Mouse (Mus musculus) CD4-positive, CD25-positive, alpha-beta regulatory T cell, adult 4 months (primary cell): ENCODE results near the gene Rasgef1b. TPM values are rescaled to one million over a fixed set of nuclear protein-coding genes. Genes with fewer than 3 reads are reported as not detected.
A peak's percentile ranks its signal among the peaks of the same experiment; 100 is the strongest.
"Not testable (repeated sequence)": the region's sequence is repeated elsewhere in the genome, so short reads cannot be mapped to it uniquely, and the experiment has no call there.

Experiments used
- ATAC-seq: one replicate; pipeline ENCODE4 v1.8.0; 2017
- polyA plus RNA-seq, 2 experiments: library from polyadenylated mRNA; unstranded; fragments of 100-300 nt; shearing (Covaris generic); gene quantifications; one replicate each; pipeline ENCODE4 v1.2.1; 2017

The Rasgef1b gene
- polyA plus RNA-seq, 2 experiments from 2014 or later, result 1.5 to 4.1 TPM

- no peak for ATAC-seq
Measured at GRCm38 (mm10) chr5:99240501-99240900, 488.4 kb downstream of the Rasgef1b start.

DNA sequence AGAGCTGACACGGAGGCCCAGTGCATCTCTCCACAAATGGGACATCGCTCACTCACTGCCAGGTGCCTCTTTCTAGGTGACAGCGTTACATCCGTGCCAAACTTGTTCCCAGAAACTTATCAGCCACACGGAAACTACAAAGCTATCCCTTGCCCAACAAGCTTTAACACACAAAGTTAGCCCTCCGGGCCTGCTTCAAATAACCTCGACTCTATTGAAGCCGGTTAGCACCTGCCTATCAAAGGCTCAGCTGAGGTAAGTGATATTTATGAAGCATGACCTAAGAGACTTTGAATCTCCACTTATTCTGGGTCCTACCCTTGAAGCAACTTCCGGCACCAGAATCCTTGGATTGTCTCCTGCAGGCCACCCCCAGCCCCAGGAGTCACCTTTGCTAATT lies 489.2 kb downstream of the Rasgef1b start:
- ATAC-seq, result no peak

- ATAC-seq, result no peak
Measured at GRCm38 (mm10) chr5:99238150-99238549, 490.7 kb downstream of the Rasgef1b start.

DNA sequence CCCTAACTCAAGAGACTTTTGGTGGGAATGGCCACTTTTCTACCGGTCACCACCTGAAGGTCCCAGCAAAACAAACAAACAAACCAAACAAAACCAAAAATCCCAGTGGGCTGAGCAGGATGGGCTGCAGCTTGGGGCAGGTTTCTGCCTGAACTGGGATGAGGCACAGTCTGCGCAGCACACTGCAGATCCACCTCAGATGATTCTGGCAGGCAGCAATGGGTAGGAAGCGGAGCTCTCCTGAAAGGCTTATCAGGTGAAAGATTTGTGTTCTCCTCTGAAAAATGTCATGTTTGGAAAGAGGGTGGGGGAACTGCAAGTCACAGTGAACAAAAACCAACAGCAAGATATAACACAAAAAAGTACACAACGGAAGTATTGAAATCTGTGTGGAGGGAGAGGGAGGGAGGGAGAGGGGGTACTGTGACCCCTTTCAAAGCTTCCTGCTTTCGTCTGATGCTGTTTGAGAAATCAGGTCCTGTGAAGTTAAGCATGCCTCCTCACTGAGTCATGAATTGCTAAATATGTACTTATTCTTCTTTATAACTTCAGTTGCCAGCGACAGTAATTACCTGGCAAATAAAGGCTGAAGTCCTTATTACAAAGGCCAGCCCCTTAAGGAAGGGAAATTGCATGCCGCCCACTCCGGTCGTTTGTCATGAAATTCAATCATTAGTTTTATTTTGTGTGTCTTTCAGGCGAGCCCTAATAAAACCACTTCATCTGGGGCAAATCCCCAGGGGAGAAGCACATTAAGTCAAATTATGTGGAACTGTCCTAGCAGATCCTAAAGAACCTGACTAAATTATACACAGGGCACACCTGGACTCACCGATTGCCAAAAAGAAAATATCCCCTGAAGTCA lies 491.7 kb downstream of the Rasgef1b start:
- no peak for ATAC-seq

DNA sequence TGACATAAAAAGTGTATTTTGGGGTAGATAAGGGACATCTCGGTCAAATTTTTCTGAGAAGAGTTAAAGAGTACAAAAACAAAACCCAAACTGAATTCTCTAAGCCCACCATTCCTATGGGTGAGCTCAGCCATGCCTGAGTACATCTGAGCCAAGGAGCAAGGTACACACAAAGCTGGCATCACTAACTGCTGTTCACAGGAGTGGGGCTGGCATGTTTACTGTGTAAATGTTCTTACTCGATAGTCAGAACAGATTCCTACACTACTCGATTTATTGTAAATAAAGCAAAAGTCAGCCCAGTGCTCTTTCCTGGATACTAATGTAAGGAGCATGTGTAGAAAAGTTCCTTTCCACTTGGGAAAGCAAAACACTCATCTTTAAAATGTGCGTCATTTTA lies 492.4 kb downstream of the Rasgef1b start:
- ATAC-seq, result no peak

- ATAC-seq, result no peak
Measured at GRCm38 (mm10) chr5:99234275-99234674, 494.6 kb downstream of the Rasgef1b start.

DNA sequence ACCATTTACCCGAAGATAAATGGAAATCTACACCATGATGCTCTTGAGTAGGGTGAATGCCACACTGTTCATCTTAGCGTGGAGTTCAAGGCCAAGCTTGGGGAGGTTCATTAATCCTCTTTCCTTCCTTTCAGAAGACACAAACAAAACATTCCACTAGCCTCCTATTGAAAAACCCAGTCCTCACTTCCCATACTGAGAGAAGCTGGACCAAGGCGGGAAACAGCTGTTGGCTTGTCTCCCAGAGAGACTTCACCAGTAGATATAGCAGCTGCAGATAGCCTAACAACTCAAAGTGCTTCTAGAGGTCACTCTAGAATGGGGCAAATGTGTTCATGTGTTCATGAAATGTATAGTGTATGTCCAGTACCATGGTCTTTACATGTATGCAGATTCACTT lies 495.7 kb downstream of the Rasgef1b start:
- no peak for ATAC-seq

DNA sequence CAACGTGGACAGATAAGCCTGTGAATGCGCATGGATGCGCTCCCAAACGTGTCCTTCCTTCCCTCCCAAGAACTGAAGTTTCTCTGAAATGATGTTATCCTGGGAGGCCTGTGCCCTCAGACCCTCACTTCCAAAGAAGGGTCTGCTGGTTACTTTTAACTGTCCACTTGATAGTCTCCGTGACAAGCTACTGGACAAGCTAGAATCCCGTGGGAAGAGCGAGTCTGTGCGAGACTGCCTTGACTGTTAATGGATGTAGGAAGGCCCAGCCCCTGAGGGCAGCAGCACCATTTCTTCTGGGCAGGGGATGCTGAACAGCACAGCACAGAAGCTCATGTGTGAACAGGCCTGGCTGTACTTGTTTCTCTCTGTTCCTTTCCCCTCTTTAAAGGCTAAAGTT lies 496.5 kb downstream of the Rasgef1b start:
- no peak for ATAC-seq

DNA sequence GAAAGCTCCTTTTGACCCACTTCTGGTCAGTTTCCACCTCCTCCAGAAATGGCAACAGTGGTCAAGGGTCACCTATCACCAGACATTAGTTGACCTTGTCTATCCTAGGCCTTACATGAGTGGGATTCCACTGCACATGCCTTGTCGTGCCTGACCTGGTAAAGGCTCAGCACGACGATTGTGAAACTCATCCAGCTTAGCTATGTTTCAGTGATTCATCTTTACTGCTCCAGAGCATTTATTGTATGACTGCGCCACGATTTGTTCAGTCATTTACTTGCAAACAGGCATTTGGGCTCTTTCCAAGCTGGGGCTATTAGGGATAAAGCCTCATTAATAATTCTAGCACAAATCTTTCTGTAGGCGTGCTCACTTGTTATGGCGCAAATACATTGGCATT lies 498.4 kb downstream of the Rasgef1b start:
- no peak for ATAC-seq

- no peak for ATAC-seq
Measured at GRCm38 (mm10) chr5:99227361-99227760, 501.5 kb downstream of the Rasgef1b start.

DNA sequence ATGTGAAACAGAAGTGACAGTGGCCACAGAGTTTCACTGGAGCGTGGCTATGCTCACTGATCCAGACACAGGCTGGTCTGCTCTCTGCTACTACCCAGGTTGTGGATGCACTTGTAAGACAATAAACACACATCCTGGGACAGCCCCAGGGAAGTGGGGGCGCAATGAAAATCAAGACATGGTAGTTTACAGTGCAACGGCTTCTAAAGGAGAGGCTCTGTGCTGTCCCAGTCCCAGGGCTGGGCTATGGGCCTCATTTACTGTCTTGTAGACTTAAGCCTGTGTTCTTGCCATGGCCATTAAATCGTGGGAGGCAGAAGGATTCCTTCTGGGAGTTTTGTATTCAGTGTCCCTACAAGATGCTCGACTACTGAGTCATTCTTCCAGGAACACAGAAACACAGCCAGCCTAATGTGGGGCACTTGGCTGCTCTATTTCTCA lies 504.3 kb downstream of the Rasgef1b start:
- no peak for ATAC-seq

DNA sequence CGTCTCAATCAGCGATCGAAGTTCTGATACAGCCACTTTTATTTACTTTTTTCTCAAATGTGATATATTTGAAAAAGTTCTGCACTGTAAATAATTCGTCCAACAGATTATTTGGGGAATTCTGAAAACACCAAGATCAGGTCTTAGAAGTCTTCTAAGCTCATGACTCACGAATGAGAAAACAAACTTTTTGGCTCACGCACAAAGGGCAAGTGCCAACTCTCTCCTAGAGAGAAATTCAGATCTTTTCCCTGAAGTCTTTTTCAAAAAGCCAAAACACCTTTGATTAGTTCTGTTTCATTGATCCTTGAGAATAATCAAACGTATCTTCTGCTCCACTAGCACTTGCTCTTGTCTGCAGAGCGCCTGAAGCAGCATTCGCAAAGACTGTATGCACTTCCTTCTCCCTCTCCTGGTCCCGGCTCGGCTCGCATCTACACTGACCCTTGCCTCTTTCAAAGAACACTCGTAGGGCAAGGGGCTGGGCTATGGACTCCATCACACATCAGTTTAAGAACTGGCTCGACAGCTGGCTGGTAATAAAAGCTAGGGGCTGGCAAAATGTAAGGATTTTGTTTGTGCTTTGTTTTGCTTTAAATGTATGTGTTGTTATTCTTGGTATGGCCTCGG lies 504.9 kb downstream of the Rasgef1b start:
- no peak for ATAC-seq

DNA sequence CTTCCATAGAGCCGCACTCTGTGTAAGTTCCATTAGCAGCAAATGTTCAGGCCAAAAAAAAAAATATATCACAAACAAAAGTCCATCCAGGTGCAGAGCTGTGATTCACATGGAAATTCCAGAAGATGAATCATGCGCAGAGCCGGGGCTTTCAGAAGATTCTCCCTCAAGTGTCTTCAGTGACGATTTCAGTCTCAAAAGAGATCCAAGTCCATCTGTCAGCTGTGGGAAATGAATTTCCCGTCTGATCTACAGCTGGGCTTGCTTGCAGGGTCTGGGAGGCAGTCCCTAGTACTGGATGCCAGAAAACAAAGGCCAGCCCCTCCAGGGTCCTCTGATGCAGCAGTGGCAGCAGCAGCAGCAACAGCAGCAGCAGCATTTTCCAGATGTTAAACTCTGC lies 510.5 kb downstream of the Rasgef1b start:
- ATAC-seq, result no peak

DNA sequence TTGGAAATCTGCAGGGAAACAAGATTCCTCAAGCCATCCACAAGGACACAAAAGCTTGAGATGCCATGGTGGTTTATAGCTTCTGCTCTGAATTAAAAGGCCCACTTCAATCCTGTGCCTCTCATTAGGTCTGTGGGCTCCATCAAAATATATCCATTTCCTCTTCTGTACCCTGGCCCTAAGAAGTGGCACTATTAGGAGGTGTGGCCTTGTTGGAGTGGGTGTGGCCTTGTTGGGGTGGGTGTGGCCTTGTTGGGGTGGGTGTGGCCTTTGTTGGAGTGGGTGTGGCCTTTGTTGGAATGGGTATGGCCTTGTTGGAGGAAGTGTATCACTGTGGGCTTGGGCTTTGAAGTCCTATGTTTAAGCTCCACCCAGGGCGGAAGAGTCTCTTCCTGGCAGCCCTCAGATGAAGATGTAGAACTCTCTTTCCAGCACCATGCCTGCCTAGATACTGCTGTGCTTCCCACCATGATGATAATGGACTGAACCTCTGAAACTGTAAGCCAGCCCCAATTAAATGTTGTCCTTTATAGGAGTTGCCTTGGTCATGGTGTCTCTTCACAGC lies 512.2 kb downstream of the Rasgef1b start:
- not testable (repeated sequence) for ATAC-seq

- no peak for ATAC-seq
Measured at GRCm38 (mm10) chr5:99215207-99216157, 513.4 kb downstream of the Rasgef1b start.

DNA sequence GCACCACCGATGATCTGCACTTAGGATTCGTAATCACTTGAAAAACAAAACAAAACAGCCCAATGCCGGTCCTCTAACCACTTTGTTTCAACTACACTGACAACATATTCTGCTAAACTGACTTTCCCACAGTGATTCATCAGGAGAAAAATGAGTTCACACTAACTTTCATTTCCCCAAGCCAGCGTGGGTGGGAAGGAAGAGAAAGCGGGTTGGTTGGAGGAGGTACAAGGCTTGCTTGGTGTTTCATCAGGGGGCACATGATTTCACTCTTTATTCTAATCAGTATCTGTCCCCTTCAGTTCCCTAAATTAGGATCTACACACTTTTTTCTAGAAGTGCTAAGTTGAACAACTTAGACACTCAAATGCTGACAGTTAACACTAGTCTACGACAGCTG lies 514.5 kb downstream of the Rasgef1b start:
- ATAC-seq, result no peak

DNA sequence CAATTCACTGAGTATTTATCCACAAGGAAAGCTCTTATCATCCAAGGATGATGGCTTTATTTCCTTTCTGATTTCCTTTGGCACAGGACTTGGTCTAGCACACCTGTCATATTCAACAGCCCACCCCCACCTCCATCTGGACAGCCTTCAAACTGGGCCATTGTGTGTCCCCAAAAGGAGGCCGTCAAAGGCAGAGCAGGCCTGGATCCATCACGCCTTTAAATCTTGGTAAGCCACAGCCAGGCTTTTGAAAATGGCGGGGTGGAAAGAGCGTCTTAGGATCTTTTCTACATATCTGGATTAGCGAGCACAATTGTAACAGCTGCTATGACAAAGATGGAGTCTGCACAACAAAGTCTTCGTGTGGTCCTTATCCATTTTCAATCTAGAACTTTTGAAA lies 515.7 kb downstream of the Rasgef1b start:
- ATAC-seq, result no peak

- ATAC-seq, result no peak
Measured at GRCm38 (mm10) chr5:99203475-99203874, 525.4 kb downstream of the Rasgef1b start.

DNA sequence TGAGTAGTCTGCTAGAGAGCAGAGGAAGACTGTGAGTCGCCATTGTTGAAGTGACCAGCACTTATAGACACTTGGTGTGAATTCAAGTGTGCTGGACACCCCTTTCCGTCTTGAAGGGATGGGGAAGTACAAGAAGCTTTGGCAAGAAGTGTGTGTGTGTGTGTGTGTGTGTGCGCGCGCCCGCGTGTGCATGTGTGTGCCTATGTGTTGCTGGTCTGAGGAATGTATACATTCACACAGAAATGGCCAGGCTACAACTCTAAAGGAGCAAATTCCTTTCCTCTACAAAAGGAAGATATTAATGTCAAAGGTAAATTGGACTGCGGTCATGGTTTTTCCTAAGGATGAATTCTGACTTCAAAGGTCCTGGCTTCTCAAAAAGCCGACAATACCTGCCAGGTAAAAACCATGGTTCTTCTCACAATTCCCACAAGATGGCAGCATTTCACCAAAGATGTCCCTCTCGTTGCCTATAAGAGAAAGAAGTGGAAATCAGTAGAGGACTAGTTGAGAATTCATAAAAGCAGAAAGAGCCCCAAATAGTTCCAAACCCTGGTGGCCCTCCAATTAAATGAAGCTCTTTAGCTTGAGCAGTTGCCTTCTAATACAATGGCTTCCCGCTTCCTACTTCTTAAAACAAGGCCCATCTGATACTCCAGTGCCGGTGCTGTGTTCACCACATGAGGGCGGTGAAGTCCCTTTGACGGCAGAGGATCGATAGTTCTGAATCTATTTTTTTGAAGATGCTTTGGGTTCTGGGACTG lies 526.6 kb downstream of the Rasgef1b start:
- peak; percentile 60 for ATAC-seq

- no peak for ATAC-seq
Measured at GRCm38 (mm10) chr5:99195436-99195835, 533.4 kb downstream of the Rasgef1b start.

DNA sequence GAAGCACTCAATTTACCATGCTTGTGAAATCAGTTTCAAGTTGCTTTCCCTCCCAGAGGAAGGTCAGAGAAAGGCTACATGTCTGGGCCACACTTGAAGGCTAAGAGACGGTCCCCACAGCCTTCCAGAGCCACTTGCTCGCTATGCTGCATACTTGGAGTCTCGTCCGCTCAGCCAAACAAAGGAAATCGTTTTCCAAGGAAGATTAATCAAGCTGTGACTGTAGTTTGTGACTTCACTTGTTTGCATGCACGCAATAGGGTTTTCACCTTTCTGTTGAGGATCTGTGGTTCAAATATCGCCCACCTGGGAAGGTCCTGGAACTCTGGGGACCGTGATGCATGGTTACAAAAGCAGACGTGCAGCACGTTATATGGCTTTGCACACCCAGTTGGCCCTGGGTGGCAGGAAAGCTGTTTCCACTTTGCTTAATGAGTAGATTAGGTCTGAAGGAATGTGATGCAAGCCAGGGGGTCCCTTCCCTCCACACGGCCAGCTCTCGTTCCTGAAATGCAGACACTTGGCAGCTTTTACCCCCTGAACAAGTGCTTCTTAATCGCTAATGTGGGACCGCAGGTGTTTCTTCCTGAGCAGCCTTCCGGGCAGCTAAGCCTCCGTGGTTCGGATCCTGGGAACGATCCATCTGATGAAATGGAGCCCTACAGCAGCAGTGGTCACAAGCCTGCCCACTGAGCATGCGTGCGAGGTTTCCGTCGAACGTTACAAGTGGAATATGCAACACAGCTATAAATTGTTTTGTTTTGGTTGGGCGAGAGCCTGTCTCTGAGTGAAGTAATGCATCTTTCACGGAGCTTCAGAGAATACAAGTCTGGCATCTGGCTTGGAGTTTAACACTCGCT lies 537.7 kb downstream of the Rasgef1b start:
- ATAC-seq, result no peak
